Mouse (Mus musculus) liver, adult 2 months (tissue): ENCODE measurements at regions not wholly inside any gene's neighbourhood (a gene's known extent, or its start where the extent isn't known, plus 50 kb on each side); places are given as distances from the start of the nearest gene placed in this dataset.
"Not testable (repeated sequence)": the region's sequence is repeated elsewhere in the genome, so short reads cannot be mapped to it uniquely, and the experiment has no call there.

Experiments
- CTCF ChIP-seq: fragments of 200-500 bp; IDR thresholded peaks from 2 replicates; pipeline ENCODE4 v1.5.1; 2011; ENCODE audit warnings: low read depth, low read length, control low read depth
- POLR2A ChIP-seq: fragments of 200-500 bp; IDR thresholded peaks from 2 replicates; pipeline ENCODE4 v1.6.1; 2011; ENCODE audit warnings: low read length, control low read depth; ENCODE audit not compliant: insufficient read depth; ENCODE audit errors: extremely low read depth

GRCm38 (mm10) chr14:53303179-53303578, 807.6 kb upstream of the Olfr1507 start:
- TF ChIP-seq CTCF, POLR2A: not testable (repeated sequence)
